Mouse (Mus musculus) forebrain, embryonic 10.5 days (tissue): ENCODE results near the gene Astl. TPM values are rescaled to one million over a fixed set of nuclear protein-coding genes. Genes with fewer than 3 reads are reported as not detected.
A peak's percentile ranks its signal among the peaks of the same experiment; 100 is the strongest.

ENCODE experiments used
- DNase-seq: peaks from one replicate; pipeline ENCODE4 v3.0.0-alpha.2; 2017; ENCODE audit warnings: low spot score; ENCODE audit errors: extremely low spot score
- H3K27ac ChIP-seq: fragments of 300-500 bp; sonication (generic); 2 replicates; pipeline ENCODE4 v1.5.1; 2016; ENCODE audit warnings: mild to moderate bottlenecking
- H3K27me3 ChIP-seq: fragments of 300-500 bp; sonication (generic); 2 replicates; pipeline ENCODE4 v1.6.1; 2016; ENCODE audit warnings: mild to moderate bottlenecking; ENCODE audit not compliant: poor library complexity, severe bottlenecking
- H3K36me3 ChIP-seq: fragments of 300-500 bp; sonication (generic); replicated peaks from 2 replicates; pipeline ENCODE4 v1.6.1; 2016; ENCODE audit warnings: mild to moderate bottlenecking, moderate library complexity
- H3K4me1 ChIP-seq: fragments of 300-500 bp; sonication (generic); 2 replicates; pipeline ENCODE4 v1.6.1; 2016
- H3K4me3 ChIP-seq: fragments of 300-500 bp; sonication (generic); 2 replicates; pipeline ENCODE4 v1.5.1; 2016; ENCODE audit warnings: mild to moderate bottlenecking, moderate library complexity
- H3K9me3 ChIP-seq: fragments of 300-500 bp; sonication (generic); 2 replicates; pipeline ENCODE4 v1.6.1; 2016; ENCODE audit warnings: mild to moderate bottlenecking, moderate library complexity
- WGBS: fragments of 180-500 bp; shearing (Covaris S2); methylation state at CpG from one replicate; pipeline ENCODE4 v1.1.7; 2016; 5-methylcytosine and 5-hydroxymethylcytosine counted together
- polyA plus RNA-seq: library from polyadenylated mRNA; unstranded; fragments of >200 nt; fragmentation: Nextera tagmentation; extraction: Ambion mirVana; gene quantifications from 2 replicates; pipeline ENCODE4 v1.2.1, GENCODE M21; 2016

The Astl gene
- polyA plus RNA-seq, 1 experiment from 2014 or later = not detected

- H3K27ac ChIP-seq = no peak overlapping the region
- no peaks in the 10 kb centered on the region for H3K9me3 ChIP-seq
- WGBS = 91% methylated on average over 3 of the region's 3 CpGs
- H3K36me3 ChIP-seq = no peaks in the 10 kb centered on the region
- DNase-seq = no peak
- H3K27me3 ChIP-seq = peaks cover 3% of the 10 kb centered on the region; the same call in 1 of the 2 replicates
- peaks cover 25% of the 10 kb centered on the region for H3K4me1 ChIP-seq
- no peak overlapping the region for H3K4me3 ChIP-seq
Observed at GRCm38 (mm10) chr2:127374131-127374530, 35.7 kb downstream of the Astl start.

GRCm38 (mm10) chr2:127375087-127375486 is 36.6 kb downstream of the Astl start:
- no peak overlapping the region for H3K4me3 ChIP-seq
- H3K27ac ChIP-seq = 0 out of 2 replicates have a peak overlapping the region, but pooled peaks have one; percentile 4
- 80% methylated on average over 3 of the region's 3 CpGs for WGBS
- H3K9me3 ChIP-seq = no peaks in the 10 kb centered on the region
- H3K36me3 ChIP-seq = no peaks in the 10 kb centered on the region
- peaks cover 25% of the 10 kb centered on the region for H3K4me1 ChIP-seq
- DNase-seq = no peak
- no peaks in the 10 kb centered on the region for H3K27me3 ChIP-seq

- 0 out of 2 replicates have a peak overlapping the region, but pooled peaks have one; percentile 41 for H3K27ac ChIP-seq
- H3K4me3 ChIP-seq = no peak overlapping the region
- 63% methylated on average over 7 of the region's 7 CpGs for WGBS
- no peaks in the 10 kb centered on the region for H3K27me3 ChIP-seq
- no peaks in the 10 kb centered on the region for H3K9me3 ChIP-seq
- H3K36me3 ChIP-seq = no peaks in the 10 kb centered on the region
- H3K4me1 ChIP-seq = peaks cover 22% of the 10 kb centered on the region
- no peak for DNase-seq
Observed at GRCm38 (mm10) chr2:127375759-127376341, 37.4 kb downstream of the Astl start.

- H3K9me3 ChIP-seq = no peaks in the 10 kb centered on the region
- H3K4me3 ChIP-seq = no peak overlapping the region
- peaks cover 15% of the 10 kb centered on the region for H3K4me1 ChIP-seq
- no peaks in the 10 kb centered on the region for H3K36me3 ChIP-seq
- 78% methylated on average over 6 of the region's 6 CpGs for WGBS
- no peak overlapping the region for H3K27ac ChIP-seq
- H3K27me3 ChIP-seq = no peaks in the 10 kb centered on the region
- no peak for DNase-seq
Observed at GRCm38 (mm10) chr2:127376423-127377051, 38.1 kb downstream of the Astl start.

GRCm38 (mm10) chr2:127377942-127378610 is 39.6 kb downstream of the Astl start:
- no peak overlapping the region for H3K4me3 ChIP-seq
- DNase-seq = no peak
- H3K27me3 ChIP-seq = no peaks in the 10 kb centered on the region
- H3K27ac ChIP-seq = no peak overlapping the region
- no peaks in the 10 kb centered on the region for H3K9me3 ChIP-seq
- WGBS = 71% methylated on average over 7 of the region's 7 CpGs
- peaks cover 14% of the 10 kb centered on the region for H3K4me1 ChIP-seq
- H3K36me3 ChIP-seq = no peaks in the 10 kb centered on the region

GRCm38 (mm10) chr2:127378611-127378990 is 40.2 kb downstream of the Astl start:
- H3K27ac ChIP-seq = no peak overlapping the region
- 80% methylated on average over 7 of the region's 7 CpGs for WGBS

GRCm38 (mm10) chr2:127379250-127379649 is 40.8 kb downstream of the Astl start:
- H3K36me3 ChIP-seq = no peaks in the 10 kb centered on the region
- peaks cover 14% of the 10 kb centered on the region for H3K4me1 ChIP-seq
- no peaks in the 10 kb centered on the region for H3K9me3 ChIP-seq
- H3K4me3 ChIP-seq = no peak overlapping the region
- WGBS = 87% methylated on average over 3 of the region's 3 CpGs
- no peak overlapping the region for H3K27ac ChIP-seq
- no peaks in the 10 kb centered on the region for H3K27me3 ChIP-seq
- no peak for DNase-seq

More at GRCm38 (mm10) chr2:127378611-127378990, 40.2 kb downstream of the Astl start:
- no peaks in the 10 kb centered on the region for H3K36me3 ChIP-seq
- DNase-seq = no peak
- H3K27me3 ChIP-seq = no peaks in the 10 kb centered on the region
- no peak overlapping the region for H3K4me3 ChIP-seq
- H3K9me3 ChIP-seq = no peaks in the 10 kb centered on the region
- peaks cover 14% of the 10 kb centered on the region for H3K4me1 ChIP-seq

- no peak for DNase-seq
- Histone ChIP-seq H3K4me1 (no peaks in the 10 kb centered on the region), H3K27ac (no peak overlapping the region), H3K4me3 (no peak overlapping the region), H3K27me3 (no peaks in the 10 kb centered on the region), H3K9me3 (no peaks in the 10 kb centered on the region), H3K36me3 (no peaks in the 10 kb centered on the region)
- 78% methylated on average over 7 of the region's 7 CpGs for WGBS
Observed at GRCm38 (mm10) chr2:127383881-127384280, 45.4 kb downstream of the Astl start.

GRCm38 (mm10) chr2:127387521-127387920 is 49.1 kb downstream of the Astl start:
- no peak overlapping the region for H3K27ac ChIP-seq
- H3K4me1 ChIP-seq = no peaks in the 10 kb centered on the region
- no peak overlapping the region for H3K4me3 ChIP-seq
- H3K9me3 ChIP-seq = no peaks in the 10 kb centered on the region
- H3K36me3 ChIP-seq = no peaks in the 10 kb centered on the region
- H3K27me3 ChIP-seq = no peaks in the 10 kb centered on the region
- no peak for DNase-seq
- 90% methylated on average over 2 of the region's 2 CpGs for WGBS

GRCm38 (mm10) chr2:127390352-127390751 is 51.9 kb downstream of the Astl start:
- WGBS = 84% methylated on average over 3 of the region's 3 CpGs
- no peak for DNase-seq
- H3K27ac ChIP-seq = no peak overlapping the region
- H3K36me3 ChIP-seq = no peaks in the 10 kb centered on the region
- no peaks in the 10 kb centered on the region for H3K4me1 ChIP-seq
- H3K4me3 ChIP-seq = no peak overlapping the region
- H3K9me3 ChIP-seq = no peaks in the 10 kb centered on the region
- no peaks in the 10 kb centered on the region for H3K27me3 ChIP-seq

GRCm38 (mm10) chr2:127390846-127391245 is 52.4 kb downstream of the Astl start:
- no peak for DNase-seq
- no peaks in the 10 kb centered on the region for H3K9me3 ChIP-seq
- H3K36me3 ChIP-seq = no peaks in the 10 kb centered on the region
- 79% methylated on average over 4 of the region's 4 CpGs for WGBS
- H3K27ac ChIP-seq = no peak overlapping the region
- H3K27me3 ChIP-seq = no peaks in the 10 kb centered on the region
- H3K4me3 ChIP-seq = no peak overlapping the region
- no peaks in the 10 kb centered on the region for H3K4me1 ChIP-seq

- no peaks in the 10 kb centered on the region for H3K4me1 ChIP-seq
- WGBS = 81% methylated on average over 3 of the region's 3 CpGs
Observed at GRCm38 (mm10) chr2:127391323-127391722, 52.9 kb downstream of the Astl start.

GRCm38 (mm10) chr2:127394606-127395161 is 56.2 kb downstream of the Astl start:
- no peaks in the 10 kb centered on the region for H3K4me1 ChIP-seq
- H3K27ac ChIP-seq = no peak overlapping the region
- 90% methylated on average over 5 of the region's 5 CpGs for WGBS
- H3K9me3 ChIP-seq = no peaks in the 10 kb centered on the region
- no peak for DNase-seq
- H3K36me3 ChIP-seq = no peaks in the 10 kb centered on the region
- no peaks in the 10 kb centered on the region for H3K27me3 ChIP-seq
- no peak overlapping the region for H3K4me3 ChIP-seq

More at GRCm38 (mm10) chr2:127391323-127391722, 52.9 kb downstream of the Astl start:
- DNase-seq = no peak
- no peaks in the 10 kb centered on the region for H3K27me3 ChIP-seq
- H3K4me3 ChIP-seq = no peak overlapping the region
- H3K36me3 ChIP-seq = no peaks in the 10 kb centered on the region
- H3K9me3 ChIP-seq = no peaks in the 10 kb centered on the region
- no peak overlapping the region for H3K27ac ChIP-seq
